Comparison of ENCODE assay signal across 12 mouse cellular contexts in genomic region chr11:103677042-103677441, GRCm38 (mm10). TPM values are rescaled to one million over a fixed set of nuclear protein-coding genes. Genes with fewer than 3 reads are reported as not detected.
DNase-seq lines count a peak whose midpoint lies in the region; ATAC-seq lines count a peak whose summit lies in the region.
"Not testable (repeated sequence)": the region's sequence is repeated elsewhere in the genome, so short reads cannot be mapped to it uniquely, and the experiment has no call there.
"Had no signal": no experiment of that assay in that cellular context is flagged by ENCODE, and none has a peak within 500 bp of the region (broad histone marks: within the 10 kb centered on the region; RNA-seq: fewer than 3 reads in every experiment).

No protein-coding gene starts in this region.

- not testable (repeated sequence) for H3K9ac ChIP-seq in embryonic facial prominence, embryonic 11.5 days (replicated peaks; ENCODE audit: low read length)

- H3K36me3 ChIP-seq in embryonic facial prominence, embryonic 11.5 days (replicated peaks; ENCODE audit: control insufficient read depth, insufficient read depth, low read depth, low read length) = not testable (repeated sequence)

- H3K9me3 ChIP-seq in embryonic facial prominence, embryonic 11.5 days (replicated peaks; ENCODE audit: control insufficient read depth, low read length) = not testable (repeated sequence)

- H3K4me3 ChIP-seq in embryonic facial prominence, embryonic 11.5 days (ENCODE audit: low read depth, low read length) = not testable (repeated sequence)

- not testable (repeated sequence) for H3K4me1 ChIP-seq in embryonic facial prominence, embryonic 11.5 days (ENCODE audit: control insufficient read depth, insufficient read depth, low read length)

- not testable (repeated sequence) for H3K4me2 ChIP-seq in embryonic facial prominence, embryonic 11.5 days (ENCODE audit: low read depth, low read length)

- 21% methylated on average over 2 of the region's 2 CpGs for WGBS in embryonic facial prominence, embryonic 11.5 days

- H3K27me3 ChIP-seq in embryonic facial prominence, embryonic 11.5 days (ENCODE audit: control insufficient read depth, insufficient read depth, low read length) = not testable (repeated sequence)

- ATAC-seq in embryonic facial prominence, embryonic 11.5 days (replicated peaks; ENCODE audit: insufficient number of reproducible peaks, low FRiP score, low TSS enrichment, low read depth) = not testable (repeated sequence)

- intact Hi-C loops in heart, postnatal 14 days (cut with DNase I) = loop anchor here (10.0 kb wide), 1 partner anchor 342 kb away; no protein-coding TSS in a partner anchor

- DNase-seq in MN1 (ENCODE audit: low spot score) = peak; percentile 73
- peak; percentile 33 for DNase-seq in c-Kit-positive CD71-positive TER-119-positive erythroid progenitor cells, embryonic 14.5 days (ENCODE audit: low spot score)
- peak; percentile 66 for DNase-seq in embryonic facial prominence, embryonic 11.5 days (ENCODE audit: low spot score)
- DNase-seq in heart, postnatal 14 days = peak; percentile 36 to 57
- peak; percentile 69 to 79 for DNase-seq in kidney, postnatal 4 days
- peak; percentile 59 for DNase-seq in lung, postnatal 14 days
- DNase-seq in right cerebral cortex, adult 18-20 months = peak; percentile 45
- peak; percentile 26 for DNase-seq in urinary bladder, postnatal 25 days (ENCODE audit: low spot score)

- H3K27ac ChIP-seq in embryonic facial prominence, embryonic 11.5 days (replicated peaks; ENCODE audit: low read depth, low read length) = not testable (repeated sequence)

RNA-seq across cellular contexts. Expression of gene Gosr2, which starts 20.7 kb away (rescaled TPM):
- 86.7 and 89.9 TPM in 2 replicates for polyA plus RNA-seq in embryonic facial prominence, embryonic 11.5 days (2014; fragmentation: Nextera tagmentation; extraction: Ambion mirVana)
- 10 to 100 TPM; 41.2 to 43.1 TPM for total RNA-seq in heart, postnatal 14 days (2021)

RNA-seq across cellular contexts. Expression of gene Rprml, which starts 27.7 kb away (rescaled TPM):
- polyA plus RNA-seq in embryonic facial prominence, embryonic 11.5 days (2014; fragmentation: Nextera tagmentation; extraction: Ambion mirVana) = 0.21 and 0.35 TPM in 2 replicates
- not detected for total RNA-seq in heart, postnatal 14 days (2021)
- polyA plus RNA-seq: intestine, embryonic 14.5 days had no signal

RNA-seq across cellular contexts. Expression of gene Lyzl6, which starts 38.4 kb away (rescaled TPM):
- polyA plus RNA-seq in embryonic facial prominence, embryonic 11.5 days (2014; fragmentation: Nextera tagmentation; extraction: Ambion mirVana) = not detected in 2 replicates
- not detected for total RNA-seq in heart, postnatal 14 days (2021)
- total RNA-seq: gastrocnemius, adult 8-10 months had no signal
- polyA plus RNA-seq: intestine, embryonic 14.5 days; limb, embryonic 10.5 days; myocyte had no signal

RNA-seq across cellular contexts. Expression of gene Gm884, which starts 56.1 kb away (rescaled TPM):
- not detected in 2 replicates for polyA plus RNA-seq in embryonic facial prominence, embryonic 11.5 days (2014; fragmentation: Nextera tagmentation; extraction: Ambion mirVana)
- not detected for total RNA-seq in heart, postnatal 14 days (2021)
- total RNA-seq: gastrocnemius, adult 8-10 months had no signal
- polyA plus RNA-seq: intestine, embryonic 14.5 days; limb, embryonic 10.5 days; myocyte had no signal
